Mouse (Mus musculus) lung, postnatal 14 days (tissue): ENCODE results near the gene Csrp2.

Experiments
- DNase-seq: peaks from one replicate; pipeline ENCODE4 v3.0.0; 2021

The Csrp2 gene

GRCm38 (mm10) chr10:110919531-110920343, at the start of gene Csrp2:
TSS of gene Csrp2 (plus strand) at chr10:110919789.
- DNase-seq = peak; percentile 92

DNA sequence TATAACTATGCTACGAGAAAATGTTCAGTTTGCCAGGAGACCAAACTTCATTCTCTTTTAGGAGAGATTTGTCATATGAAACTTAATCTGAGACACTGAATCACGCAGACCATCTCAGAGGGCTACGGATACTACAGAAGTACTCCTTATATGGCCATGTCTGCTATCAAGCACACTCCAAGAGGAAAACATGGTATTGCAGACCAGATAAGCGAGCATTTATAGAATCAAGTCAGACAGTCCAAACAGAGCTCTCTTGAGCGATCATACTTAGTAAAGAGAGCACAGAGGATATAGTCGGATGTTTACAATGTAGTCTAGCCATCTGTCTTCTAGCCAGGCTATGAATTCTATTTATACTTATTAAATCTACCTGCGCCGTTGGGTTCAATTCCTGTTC, 44.7 kb upstream of the Csrp2 start:
- no peak for DNase-seq

GRCm38 (mm10) chr10:110876956-110877355, 42.6 kb upstream of the Csrp2 start:
- no peak for DNase-seq

DNA sequence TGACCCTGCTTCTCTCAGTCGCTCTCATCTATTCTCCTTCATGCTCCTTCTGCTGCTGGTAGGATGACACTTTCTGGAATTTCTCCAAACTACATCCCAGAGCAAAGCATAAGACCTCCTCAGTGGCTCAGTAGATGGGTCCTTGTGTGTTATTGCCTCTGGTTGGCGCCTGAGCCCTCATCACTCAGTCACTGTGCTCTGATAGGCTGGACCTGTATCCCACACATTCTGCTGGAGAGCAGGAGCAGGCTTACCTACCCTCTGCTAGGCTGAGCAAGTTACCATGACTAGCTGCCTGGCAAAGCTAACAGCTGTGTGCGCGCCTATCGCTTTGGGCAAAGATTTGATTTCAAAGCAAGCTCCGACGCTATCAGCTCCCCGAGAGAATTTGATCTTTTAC, 41.7 kb upstream of the Csrp2 start:
- DNase-seq = no peak

- DNase-seq = peak; percentile 4
Observed at GRCm38 (mm10) chr10:110878641-110879040, 40.9 kb upstream of the Csrp2 start.

DNA sequence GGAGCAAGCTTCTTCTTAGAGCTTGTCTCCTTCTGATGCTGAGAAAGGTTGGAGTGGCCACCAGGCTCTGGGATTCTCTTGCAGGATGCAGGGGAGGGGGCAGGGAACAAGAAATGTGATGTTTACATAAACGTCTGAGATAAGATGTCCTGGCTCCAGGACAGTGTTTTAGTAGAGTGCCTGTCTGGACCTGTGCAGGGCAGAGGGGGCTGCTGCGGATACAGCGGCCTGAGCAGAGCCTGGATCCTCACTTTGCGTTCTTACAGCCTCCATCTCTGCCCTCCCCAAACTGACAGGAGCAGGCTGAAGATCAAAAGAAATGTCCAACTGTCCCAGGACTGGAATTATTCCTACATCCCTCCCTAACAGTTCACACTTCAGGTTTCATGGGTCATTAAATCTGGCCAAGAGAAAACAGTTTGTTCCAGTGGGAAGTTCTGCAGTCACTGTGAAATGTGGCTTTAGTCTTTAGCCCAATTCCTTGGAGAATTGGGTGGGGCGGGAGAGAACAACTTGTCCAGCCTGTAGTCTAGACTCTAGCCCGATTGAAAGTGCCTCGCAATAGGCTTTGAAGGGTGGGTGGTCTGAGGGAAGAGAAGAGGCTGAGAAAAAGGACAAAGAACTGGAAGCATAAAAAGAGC, 40.0 kb upstream of the Csrp2 start:
- DNase-seq = peak; percentile 57

DNA sequence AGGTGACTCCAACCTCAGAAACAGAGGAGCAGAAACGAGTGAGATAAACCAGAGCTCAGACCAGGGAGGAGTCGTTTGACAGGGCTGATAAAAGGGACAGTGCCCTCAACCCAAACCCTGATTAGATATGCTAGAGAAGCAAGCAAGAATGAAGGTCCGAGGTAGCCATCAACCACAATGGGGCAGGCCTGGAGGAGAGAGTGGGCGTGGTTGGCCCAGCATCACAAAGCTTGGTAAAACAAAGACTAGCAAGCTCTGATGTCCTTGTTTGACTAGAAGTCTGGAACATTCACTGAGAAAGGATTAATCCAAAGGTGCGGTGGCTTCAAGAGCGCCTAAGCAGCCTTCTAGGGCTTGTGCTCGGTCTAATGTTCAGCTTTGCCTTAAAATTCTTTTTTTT, 38.2 kb upstream of the Csrp2 start:
- DNase-seq = no peak

GRCm38 (mm10) chr10:110882701-110883100, 36.9 kb upstream of the Csrp2 start:
- DNase-seq = no peak

DNA sequence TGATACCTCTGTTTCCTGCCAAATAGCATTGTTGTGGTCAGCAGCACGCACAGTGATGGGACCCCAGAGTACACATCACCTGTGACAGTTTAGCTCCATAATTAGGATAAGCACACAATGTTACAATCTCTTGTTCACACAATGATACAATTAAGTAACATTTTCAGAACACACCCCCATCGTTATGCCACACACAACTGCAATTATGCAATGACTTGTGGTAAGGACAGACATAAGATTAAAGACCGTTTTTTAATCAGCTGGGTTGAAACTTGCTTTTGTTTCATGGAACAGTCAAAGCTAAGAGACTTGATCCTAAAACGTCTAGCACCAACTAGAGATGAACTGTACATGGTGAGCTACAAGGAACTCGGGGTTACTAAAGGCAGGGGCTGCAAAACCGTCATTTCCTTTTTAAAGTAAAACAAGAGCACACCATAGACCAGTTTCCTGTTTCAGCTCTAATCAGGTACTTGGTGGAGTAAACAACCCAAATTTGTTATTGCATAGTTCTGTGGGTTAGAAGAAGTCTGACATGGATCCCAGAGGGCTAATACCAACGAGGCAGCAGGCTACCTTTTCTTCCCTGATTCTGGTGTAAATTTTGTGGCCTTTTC, 28.8 kb upstream of the Csrp2 start:
- no peak for DNase-seq

DNA sequence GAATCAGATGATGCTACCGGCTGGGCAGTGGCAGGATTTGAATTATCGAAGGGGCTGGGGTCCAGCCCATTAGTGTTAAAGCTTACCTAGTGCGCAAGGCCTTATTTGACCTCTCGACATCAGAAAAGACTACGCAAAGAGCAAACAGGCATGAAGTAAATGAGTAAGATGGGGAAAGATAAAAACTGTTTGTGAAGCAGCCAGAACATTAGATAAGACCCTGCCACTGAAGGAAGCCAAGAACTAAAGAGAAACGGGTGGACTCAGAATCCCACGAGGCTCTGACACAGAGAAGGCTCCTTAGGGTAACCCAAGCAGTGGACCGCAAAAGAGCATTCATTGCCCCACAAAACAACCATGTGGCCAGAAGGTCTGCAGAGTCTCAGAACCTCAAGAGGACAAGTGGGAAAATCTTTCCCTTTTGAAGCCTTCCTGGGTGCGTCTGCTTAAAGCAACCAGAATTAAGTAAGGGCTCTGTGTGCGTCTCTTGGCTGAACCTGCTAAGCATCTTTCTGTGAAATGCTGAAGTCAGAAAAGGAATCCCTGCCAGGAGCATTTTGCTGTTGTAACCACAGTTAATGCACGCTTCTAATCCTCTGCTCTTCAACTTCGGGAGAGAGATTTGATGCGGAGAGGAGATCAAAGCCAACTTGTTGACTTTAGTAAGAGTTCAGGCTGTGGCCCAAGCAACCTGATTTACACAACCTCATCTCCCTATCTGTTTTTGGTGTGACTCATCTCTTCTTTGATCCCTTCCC, 19.7 kb upstream of the Csrp2 start:
- no peak for DNase-seq

GRCm38 (mm10) chr10:110903862-110904261, 15.7 kb upstream of the Csrp2 start:
- DNase-seq = no peak

GRCm38 (mm10) chr10:110916666-110917344, 2.8 kb upstream of the Csrp2 start:
- DNase-seq = no peak

DNA sequence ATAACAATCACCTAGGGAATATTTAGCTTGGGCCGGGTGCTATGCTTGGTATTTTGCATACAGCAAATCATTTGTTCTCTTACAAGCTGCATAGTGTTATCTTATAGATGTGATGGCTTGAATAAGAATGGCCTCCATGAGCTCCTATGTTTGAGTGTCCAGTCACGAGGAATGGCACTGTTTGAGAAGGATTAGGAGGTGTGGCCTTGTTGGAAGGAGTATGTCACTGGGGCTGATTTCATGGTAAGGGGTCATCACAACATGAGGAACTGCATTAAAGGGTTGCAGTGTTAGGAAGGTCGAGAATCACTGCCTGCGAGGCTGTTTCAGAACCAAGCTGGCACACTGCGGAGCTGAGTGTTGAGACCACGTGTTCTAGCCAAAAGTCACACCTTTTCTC, 2.1 kb upstream of the Csrp2 start:
- no peak for DNase-seq

GRCm38 (mm10) chr10:110918414-110919391, 886 bp upstream of the Csrp2 start:
- no peak for DNase-seq

GRCm38 (mm10) chr10:110920368-110920950, 870 bp downstream of the Csrp2 start:
- no peak for DNase-seq

DNA sequence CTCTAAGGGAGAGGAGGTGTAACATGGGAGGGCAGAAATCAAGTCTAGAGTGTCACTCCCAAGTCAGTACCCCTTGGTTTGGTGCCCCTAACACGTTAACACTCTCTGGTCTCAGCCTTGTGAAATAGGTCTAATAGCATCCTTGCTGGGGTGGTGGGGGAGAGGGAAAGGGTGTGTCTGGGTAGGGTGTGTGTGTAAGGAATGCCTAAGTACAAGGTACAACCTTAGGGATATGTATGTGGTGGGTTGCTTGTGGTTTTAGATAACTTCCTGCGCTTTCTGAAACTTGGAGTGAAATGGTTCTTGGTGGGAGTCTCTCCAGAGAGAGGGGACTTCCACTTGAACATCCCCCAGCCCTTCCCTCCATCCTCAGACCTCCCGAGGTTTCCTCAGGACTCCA, 2.3 kb downstream of the Csrp2 start:
- no peak for DNase-seq

DNA sequence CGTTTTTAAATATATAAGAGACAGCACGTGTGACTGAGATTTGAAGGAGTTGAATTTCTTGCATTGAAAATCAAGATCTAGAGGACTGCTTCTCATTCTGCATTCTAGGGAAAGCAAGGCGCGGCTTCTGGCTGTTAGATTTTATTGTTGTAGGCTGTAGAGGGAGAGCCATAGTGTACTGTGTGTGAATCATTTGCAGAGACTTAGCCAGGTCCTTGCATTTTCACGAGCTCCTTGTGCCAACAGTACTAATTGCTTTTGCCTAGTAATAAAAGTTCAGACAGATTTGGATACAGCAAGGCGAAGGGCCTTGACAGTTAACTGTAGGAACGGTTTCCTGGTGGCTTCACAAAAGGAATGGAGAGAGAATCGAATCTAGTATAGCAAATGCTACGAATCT, 3.0 kb downstream of the Csrp2 start:
- no peak for DNase-seq

- DNase-seq = no peak
Observed at GRCm38 (mm10) chr10:110927491-110927890, 7.9 kb downstream of the Csrp2 start.

DNA sequence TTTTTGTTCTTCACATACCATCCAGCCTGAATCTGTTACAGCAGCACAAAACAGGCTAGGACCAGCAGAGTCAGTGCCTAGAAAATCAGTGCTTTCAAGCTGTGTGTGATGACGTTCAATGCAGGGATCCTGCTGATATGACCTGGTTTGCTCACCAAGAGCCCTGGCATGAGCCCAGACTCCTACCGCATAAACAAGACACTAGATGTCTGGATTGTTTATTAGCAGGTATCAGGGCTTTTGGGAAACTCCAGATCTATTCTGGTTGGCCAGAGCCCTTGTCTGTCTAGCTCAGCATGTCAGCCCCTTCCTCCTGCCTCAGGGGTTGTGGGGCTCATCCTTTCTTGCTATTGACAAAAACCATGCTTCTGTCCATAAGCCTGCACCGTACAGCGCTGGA, 10.2 kb downstream of the Csrp2 start:
- no peak for DNase-seq

DNA sequence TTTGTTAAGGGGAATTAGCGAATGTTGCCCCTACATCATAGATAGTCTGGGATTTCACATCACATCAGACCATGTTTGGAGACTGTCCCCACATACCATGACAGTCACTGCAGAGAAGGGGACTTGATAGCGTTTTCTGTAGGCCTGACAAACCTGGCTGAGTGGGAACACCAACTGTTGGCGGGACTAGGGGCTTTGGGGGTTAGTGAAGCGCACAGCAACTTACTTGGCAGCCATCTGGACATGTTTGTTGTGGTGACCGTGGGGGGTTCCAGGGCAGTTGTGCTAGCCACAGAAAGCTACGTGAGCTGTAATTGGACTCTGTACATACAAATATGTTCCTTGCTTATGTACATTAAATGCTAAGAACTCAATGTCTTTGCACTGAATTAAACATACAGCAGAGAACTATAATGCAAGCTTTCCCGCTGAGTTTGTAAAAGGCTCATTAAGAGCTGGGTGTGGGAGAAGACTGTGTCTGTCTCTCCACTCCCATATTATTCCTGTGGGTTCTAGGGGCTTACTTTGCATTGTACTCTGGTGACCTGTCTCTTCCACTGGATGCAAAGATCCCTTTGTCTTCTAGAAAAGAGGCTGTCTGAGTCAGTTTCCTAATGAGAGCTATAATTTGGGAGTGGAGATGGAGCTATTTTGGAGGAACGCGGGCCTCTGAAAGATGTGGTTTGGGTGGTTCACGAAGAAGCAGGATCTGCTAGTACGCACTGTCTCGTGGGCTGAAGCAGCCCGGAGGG, 11.7 kb downstream of the Csrp2 start:
- no peak for DNase-seq
